Mouse (Mus musculus) forebrain, embryonic 16.5 days (tissue): Measurements from ENCODE around the gene Gtf3a. TPM values are rescaled to one million over a fixed set of nuclear protein-coding genes. Genes with fewer than 3 reads are reported as not detected.
"Not testable (repeated sequence)": the region's sequence is repeated elsewhere in the genome, so short reads cannot be mapped to it uniquely, and the experiment has no call there.

Experiments used
- ATAC-seq: fragments of 200-750 bp; cut with Nextera tagmentation; 2 replicates; pipeline ENCODE4 v1.8.0; 2017; ENCODE audit warnings: mild to moderate bottlenecking, moderate library complexity
- H3K27ac ChIP-seq: fragments of 300-500 bp; sonication (generic); 2 replicates; pipeline ENCODE4 v1.5.1; 2014; ENCODE audit warnings: low read length, control low read depth
- H3K27me3 ChIP-seq: fragments of 300-500 bp; sonication (generic); replicated peaks from 2 replicates; pipeline ENCODE4 v1.6.1; 2014; ENCODE audit warnings: low read length; ENCODE audit not compliant: control insufficient read depth, insufficient read depth
- H3K36me3 ChIP-seq: fragments of 300-500 bp; sonication (generic); 2 replicates; pipeline ENCODE4 v1.6.1; 2014; ENCODE audit not compliant: control insufficient read depth, insufficient read depth
- H3K4me1 ChIP-seq: fragments of 300-500 bp; sonication (generic); replicated peaks from 2 replicates; pipeline ENCODE4 v1.6.1; 2014; ENCODE audit warnings: low read length; ENCODE audit not compliant: control insufficient read depth, insufficient read depth
- H3K4me2 ChIP-seq: fragments of 300-500 bp; sonication (generic); 2 replicates; pipeline ENCODE4 v1.6.1; 2014; ENCODE audit warnings: mild to moderate bottlenecking, low read length, control low read depth
- H3K4me3 ChIP-seq: fragments of 300-500 bp; sonication (generic); replicated peaks from 2 replicates; pipeline ENCODE4 v1.5.1; 2014; ENCODE audit warnings: mild to moderate bottlenecking, low read length, control low read depth
- H3K9ac ChIP-seq: fragments of 300-500 bp; sonication (generic); replicated peaks from 2 replicates; pipeline ENCODE4 v1.6.1; 2014; ENCODE audit warnings: low read depth, low read length, control low read depth
- H3K9me3 ChIP-seq: fragments of 300-500 bp; sonication (generic); 2 replicates; pipeline ENCODE4 v1.6.1; 2016; ENCODE audit warnings: low read length; ENCODE audit not compliant: control insufficient read depth
- WGBS: fragments of 180-500 bp; shearing (Covaris S2); extraction: QIAGEN DNeasy Blood & Tissue Kit; methylation state at CpG from one replicate; pipeline ENCODE4 v1.1.7; 2014; 5-methylcytosine and 5-hydroxymethylcytosine counted together
- polyA plus RNA-seq: library from polyadenylated mRNA; unstranded; fragments of >200 nt; fragmentation: Nextera tagmentation; extraction: Ambion mirVana; gene quantifications from 2 replicates; pipeline ENCODE4 v1.2.1, GENCODE M21; 2015

Gene Gtf3a
- polyA plus RNA-seq, 1 experiment from 2014 or later, result 118 TPM

DNA sequence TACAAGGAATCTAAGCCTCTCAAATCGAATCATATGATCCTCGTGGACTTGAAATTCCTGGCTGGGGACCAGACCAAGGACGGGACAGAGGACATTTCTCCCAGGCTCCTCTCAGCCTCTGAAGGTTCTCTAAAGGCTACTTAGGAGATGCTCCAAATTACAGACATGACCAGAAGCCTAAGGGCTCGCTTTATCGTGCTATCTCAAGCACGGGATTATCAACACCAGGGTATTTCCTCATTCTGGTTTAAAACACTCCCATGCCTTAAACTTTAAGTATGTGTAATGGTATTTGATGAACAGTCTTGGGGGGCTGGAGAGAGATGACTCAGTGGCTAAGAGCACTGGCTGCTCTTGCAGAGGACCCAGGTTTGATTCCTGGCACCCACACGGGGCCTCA lies 17.0 kb upstream of the Gtf3a start:
- no peak overlapping the region for H3K27ac ChIP-seq
- H3K36me3 ChIP-seq, result no peaks in the 10 kb centered on the region
- H3K27me3 ChIP-seq, result no peaks in the 10 kb centered on the region; the same call in 1 of the 2 replicates
- no peak overlapping the region for H3K9ac ChIP-seq
- no peak for ATAC-seq
- H3K4me1 ChIP-seq, result no peaks in the 10 kb centered on the region
- no peak overlapping the region for H3K4me3 ChIP-seq
- H3K9me3 ChIP-seq, result no peaks in the 10 kb centered on the region
- H3K4me2 ChIP-seq, result no peak overlapping the region
- WGBS, result 92% methylated on average over 7 of the region's 7 CpGs

GRCm38 (mm10) chr5:146931904-146932553 lies 16.4 kb upstream of the Gtf3a start:
- H3K27ac ChIP-seq, result no peak overlapping the region
- no peak overlapping the region for H3K4me3 ChIP-seq
- no peak overlapping the region for H3K4me2 ChIP-seq
- WGBS, result 77% methylated on average over 16 of the region's 16 CpGs
- H3K9ac ChIP-seq, result no peak overlapping the region
- no peaks in the 10 kb centered on the region; the same call in 1 of the 2 replicates for H3K27me3 ChIP-seq
- H3K4me1 ChIP-seq, result no peaks in the 10 kb centered on the region
- H3K36me3 ChIP-seq, result no peaks in the 10 kb centered on the region
- H3K9me3 ChIP-seq, result no peaks in the 10 kb centered on the region
- no peak for ATAC-seq

- H3K9me3 ChIP-seq, result no peaks in the 10 kb centered on the region
- no peak for ATAC-seq
- no peak overlapping the region for H3K4me2 ChIP-seq
- no peak overlapping the region for H3K27ac ChIP-seq
- no peak overlapping the region for H3K4me3 ChIP-seq
- no peaks in the 10 kb centered on the region; the same call in 1 of the 2 replicates for H3K27me3 ChIP-seq
- H3K9ac ChIP-seq, result no peak overlapping the region
- no peaks in the 10 kb centered on the region for H3K36me3 ChIP-seq
- WGBS, result 89% methylated on average over 12 of the region's 12 CpGs
- H3K4me1 ChIP-seq, result no peaks in the 10 kb centered on the region
Measured at GRCm38 (mm10) chr5:146933466-146933865, 15.0 kb upstream of the Gtf3a start.

- H3K4me3 ChIP-seq, result no peak overlapping the region
- no peak overlapping the region for H3K4me2 ChIP-seq
- H3K27me3 ChIP-seq, result no peaks in the 10 kb centered on the region; the same call in 1 of the 2 replicates
- no peak overlapping the region for H3K9ac ChIP-seq
- WGBS, result 89% methylated on average over 32 of the region's 32 CpGs
- 0 out of 2 replicates have a peak, but pooled peaks cover 6% of the 10 kb centered on the region for H3K4me1 ChIP-seq
- no peaks in the 10 kb centered on the region for H3K9me3 ChIP-seq
- H3K36me3 ChIP-seq, result no peaks in the 10 kb centered on the region
- H3K27ac ChIP-seq, result no peak overlapping the region
- ATAC-seq, result no peak
Measured at GRCm38 (mm10) chr5:146937541-146938503, 10.6 kb upstream of the Gtf3a start.

GRCm38 (mm10) chr5:146939109-146939796 lies 9.2 kb upstream of the Gtf3a start:
- Histone ChIP-seq H3K36me3 (no peaks in the 10 kb centered on the region), H3K27ac (no peak overlapping the region), H3K4me2 (peak overlapping the region; percentile 14; the same call in 1 of the 2 replicates), H3K9ac (no peak overlapping the region), H3K4me3 (no peak overlapping the region), H3K9me3 (no peaks in the 10 kb centered on the region), H3K27me3 (no peaks in the 10 kb centered on the region; the same call in 1 of the 2 replicates), H3K4me1 (0 out of 2 replicates have a peak, but pooled peaks cover 6% of the 10 kb centered on the region)
- peak; percentile 86 for ATAC-seq
- WGBS, result 58% methylated on average over 16 of the region's 16 CpGs

- H3K4me1 ChIP-seq, result 0 out of 2 replicates have a peak, but pooled peaks cover 6% of the 10 kb centered on the region
- no peak overlapping the region for H3K4me2 ChIP-seq
- H3K27me3 ChIP-seq, result no peaks in the 10 kb centered on the region; the same call in 1 of the 2 replicates
- no peaks in the 10 kb centered on the region for H3K36me3 ChIP-seq
- no peak overlapping the region for H3K9ac ChIP-seq
- no peaks in the 10 kb centered on the region for H3K9me3 ChIP-seq
- 22% methylated on average over 7 of the region's 7 CpGs for WGBS
- no peak overlapping the region for H3K4me3 ChIP-seq
- H3K27ac ChIP-seq, result no peak overlapping the region
- ATAC-seq, result peak; percentile 57
Measured at GRCm38 (mm10) chr5:146940219-146940618, 8.2 kb upstream of the Gtf3a start.

DNA sequence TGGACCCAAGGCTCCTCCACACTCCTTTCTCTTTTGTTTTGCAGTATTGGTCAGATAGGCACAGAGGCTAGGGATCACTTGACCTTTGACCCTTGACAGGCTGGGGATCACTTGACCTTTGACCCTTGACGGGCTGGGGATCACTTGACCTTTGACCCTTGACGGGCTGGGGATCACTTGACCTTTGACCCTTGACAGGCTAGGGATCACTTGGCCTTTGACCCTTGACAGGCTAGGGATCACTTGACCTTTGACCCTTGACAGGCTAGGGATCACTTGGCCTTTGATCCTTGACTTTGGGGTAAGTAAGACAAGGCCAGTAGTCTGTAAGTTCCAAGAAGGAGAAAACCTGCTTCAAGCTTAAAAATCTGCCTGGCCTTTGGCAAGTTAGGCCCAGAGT lies 6.5 kb upstream of the Gtf3a start:
- H3K4me1 ChIP-seq, H3K36me3 ChIP-seq, H3K9ac ChIP-seq, H3K9me3 ChIP-seq, H3K27ac ChIP-seq, H3K27me3 ChIP-seq, ATAC-seq, H3K4me3 ChIP-seq, H3K4me2 ChIP-seq: not testable (repeated sequence)
- WGBS, result 60% methylated on average over 2 of the region's 2 CpGs

DNA sequence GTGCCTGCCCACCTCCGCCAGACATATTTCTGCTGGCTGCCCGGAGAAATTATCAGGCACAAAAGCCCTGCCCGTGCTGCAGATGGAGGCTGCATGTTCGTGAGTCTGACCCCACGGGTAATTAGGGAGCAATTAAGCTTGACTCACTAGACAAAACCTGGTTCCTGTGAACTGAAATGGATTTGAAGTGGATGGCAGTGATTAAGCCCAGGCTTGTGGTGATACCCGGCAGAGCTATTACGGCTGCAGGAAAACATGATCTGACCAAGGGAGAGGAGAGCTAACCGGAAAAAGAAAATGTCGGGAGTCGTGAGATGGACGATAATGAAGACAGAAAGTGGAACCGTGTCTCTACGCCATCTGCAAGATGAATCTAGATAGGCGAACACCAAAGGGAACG lies 5.5 kb upstream of the Gtf3a start:
- WGBS, result 70% methylated on average over 15 of the region's 15 CpGs
- H3K27me3 ChIP-seq, result no peaks in the 10 kb centered on the region
- no peak for ATAC-seq
- H3K4me2 ChIP-seq, result no peak overlapping the region
- H3K27ac ChIP-seq, result no peak overlapping the region
- H3K9me3 ChIP-seq, result no peaks in the 10 kb centered on the region
- no peaks in the 10 kb centered on the region for H3K36me3 ChIP-seq
- H3K9ac ChIP-seq, result no peak overlapping the region
- no peak overlapping the region for H3K4me3 ChIP-seq
- H3K4me1 ChIP-seq, result peaks cover 7% of the 10 kb centered on the region

DNA sequence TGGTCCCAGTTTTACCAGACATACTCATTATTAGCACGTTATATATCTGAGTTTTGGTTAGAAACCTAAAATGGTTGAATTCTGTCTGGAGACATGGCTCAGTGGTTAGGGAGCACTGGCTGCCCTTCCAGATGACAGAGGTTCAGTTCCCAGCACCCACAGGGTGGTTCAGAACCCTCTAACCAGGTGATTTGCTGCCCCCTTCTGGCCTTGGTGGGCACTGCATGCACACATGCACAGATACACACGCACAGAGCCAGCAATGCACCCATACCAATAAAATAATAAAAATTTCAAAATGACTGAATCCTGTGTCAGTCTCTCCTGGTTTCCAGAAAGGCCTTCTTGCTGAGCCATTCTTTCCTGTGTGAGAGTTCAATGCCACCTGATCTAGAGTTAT lies 3.9 kb upstream of the Gtf3a start:
- H3K27me3 ChIP-seq, result no peaks in the 10 kb centered on the region
- WGBS, result 100% methylated on average over 2 of the region's 2 CpGs

More for the DNA sequence above, 3.9 kb upstream of the Gtf3a start:
- no peak overlapping the region for H3K9ac ChIP-seq
- no peak overlapping the region for H3K4me2 ChIP-seq
- H3K4me1 ChIP-seq, result peaks cover 16% of the 10 kb centered on the region
- H3K27ac ChIP-seq, result no peak overlapping the region
- H3K4me3 ChIP-seq, result no peak overlapping the region
- H3K36me3 ChIP-seq, result no peaks in the 10 kb centered on the region
- ATAC-seq, result no peak
- no peaks in the 10 kb centered on the region for H3K9me3 ChIP-seq
